Mouse (Mus musculus): ENCODE measurements around the gene Hyal2. TPM values are rescaled to one million over a fixed set of nuclear protein-coding genes. Genes with fewer than 3 reads are reported as not detected.

Gene Hyal2
- polyA plus RNA-seq, 1 experiment, result 34.2 TPM

DNA sequence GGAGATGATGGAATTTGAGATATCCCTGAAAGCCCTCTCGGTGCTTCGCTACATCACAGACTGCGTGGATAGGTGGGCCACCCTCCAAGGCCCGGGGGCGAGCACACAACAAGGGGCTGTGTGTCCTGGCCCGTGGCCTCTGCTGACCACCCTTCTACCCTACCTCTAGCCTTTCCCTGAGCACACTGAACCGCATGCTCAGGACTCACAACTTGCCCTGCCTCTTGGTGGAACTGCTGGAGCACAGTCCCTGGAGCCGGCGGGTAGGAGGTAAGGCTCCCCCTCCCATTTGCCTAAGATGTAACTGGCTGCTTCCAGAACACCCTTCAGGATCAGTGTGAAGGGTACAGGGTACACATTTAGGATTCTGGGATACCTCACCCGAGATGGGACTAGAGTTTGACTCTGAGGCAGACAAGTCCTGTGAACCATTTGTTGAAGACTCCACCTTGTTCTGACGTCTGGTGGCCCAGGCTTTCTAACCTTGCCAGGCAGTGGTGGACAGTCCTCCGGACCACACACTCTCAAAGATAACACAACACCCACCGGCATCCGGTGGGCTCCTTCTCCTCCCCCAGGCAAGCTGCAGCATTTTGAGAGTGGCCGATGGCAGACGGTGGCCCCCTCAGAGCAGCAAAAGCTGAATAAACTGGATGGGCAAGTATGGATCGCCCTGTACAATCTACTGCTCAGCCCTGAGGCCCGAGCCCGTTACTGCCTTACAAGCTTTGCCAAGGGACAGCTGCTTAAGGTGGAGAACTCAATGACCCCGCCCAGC, 18.3 kb upstream of the Hyal2 start:
- Histone ChIP-seq H3ac (ENCODE audit: control insufficient read depth, insufficient read length) (no peak overlapping the region), H3K79me2 (ENCODE audit: control insufficient read depth, insufficient read depth) (peaks cover 14% of the 10 kb centered on the region), H3K4me3 (no peak overlapping the region), H3K36me3 (ENCODE audit: control insufficient read depth, insufficient read depth) (no peaks in the 10 kb centered on the region), H3K4me2 (ENCODE audit: low read depth) (no peak overlapping the region), H3K27me3 (ENCODE audit: control insufficient read depth, insufficient read depth, insufficient read length) (no peaks in the 10 kb centered on the region)
- no peak for TF ChIP-seq POLR2A (IDR thresholded peaks at IDR 0.05; ENCODE audit: insufficient read length, low read depth)
- no peak for TF ChIP-seq MAX (IDR thresholded peaks at IDR 0.05; ENCODE audit: low read depth)
- TF ChIP-seq MYOG (IDR thresholded peaks at IDR 0.05; ENCODE audit: control insufficient read depth in 1 of 3, insufficient read depth in 1 of 3, insufficient read length in 2 of 3, low read depth in 2 of 3), result no peak
- TF ChIP-seq USF1 (IDR thresholded peaks at IDR 0.05; ENCODE audit: low read depth), result no peak
- TF ChIP-seq E2F4 (IDR thresholded peaks at IDR 0.05; ENCODE audit: insufficient read depth), result no peak
- TF ChIP-seq REST (IDR thresholded peaks at IDR 0.05; ENCODE audit: insufficient read depth, insufficient read length), result no peak
- TF ChIP-seq TCF3 (IDR thresholded peaks at IDR 0.05; ENCODE audit: insufficient read length, low read depth), result no peak
- no peak for TF ChIP-seq SRF (IDR thresholded peaks at IDR 0.05; ENCODE audit: control insufficient read depth, insufficient read length, low read depth)
- no peak for TF ChIP-seq CEBPB (IDR thresholded peaks at IDR 0.05; ENCODE audit: insufficient read depth, poor library complexity, severe bottlenecking)
- no peak for TF ChIP-seq TCF12 (IDR thresholded peaks at IDR 0.05; ENCODE audit: insufficient read depth, poor library complexity, severe bottlenecking)
- TF ChIP-seq POLR2AphosphoS2 (IDR thresholded peaks at IDR 0.05; ENCODE audit: insufficient read length, low read depth), result no peak
- no peak for TF ChIP-seq MYOD1 (IDR thresholded peaks at IDR 0.05; ENCODE audit: control insufficient read depth in 1 of 3, insufficient read length in 2 of 3, low read depth in 2 of 3)

DNA sequence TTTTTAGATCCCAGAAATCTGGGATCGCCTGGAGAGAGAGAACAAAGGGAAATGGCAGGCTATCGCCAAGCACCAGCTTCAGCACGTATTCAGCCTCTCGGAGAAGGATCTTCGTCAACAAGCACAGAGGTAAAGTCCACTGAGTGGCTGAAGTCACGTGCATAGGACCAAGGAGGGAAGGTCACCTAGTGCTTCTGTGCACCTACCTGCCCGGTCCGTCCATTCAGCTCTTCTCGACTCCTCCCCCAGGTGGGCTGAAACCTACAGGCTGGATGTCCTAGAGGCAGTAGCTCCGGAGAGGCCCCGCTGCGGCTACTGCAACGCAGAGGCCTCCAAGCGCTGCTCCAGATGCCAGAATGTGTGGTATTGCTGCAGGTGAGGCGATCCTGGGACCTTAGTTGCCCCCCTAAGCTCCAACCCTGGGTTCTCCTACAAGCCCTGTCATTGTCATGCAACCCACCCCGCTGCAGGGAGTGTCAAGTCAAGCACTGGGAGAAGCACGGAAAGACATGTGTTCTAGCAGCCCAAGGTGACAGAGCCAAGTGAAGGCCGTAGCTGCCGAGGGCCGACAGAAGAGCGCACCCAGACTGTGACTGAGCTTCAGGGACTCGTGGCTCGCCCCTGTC, 17.1 kb upstream of the Hyal2 start:
- Histone ChIP-seq H3K4me2 (ENCODE audit: low read depth) (peak overlapping the region; percentile 85), H3K27me3 (ENCODE audit: control insufficient read depth, insufficient read depth, insufficient read length) (no peaks in the 10 kb centered on the region), H3K4me3 (peak overlapping the region; percentile 96), H3K36me3 (ENCODE audit: control insufficient read depth, insufficient read depth) (no peaks in the 10 kb centered on the region), H3K79me2 (ENCODE audit: control insufficient read depth, insufficient read depth) (peaks cover 22% of the 10 kb centered on the region), H3ac (ENCODE audit: control insufficient read depth, insufficient read length) (no peak overlapping the region)
- no peak for TF ChIP-seq POLR2A (IDR thresholded peaks at IDR 0.05; ENCODE audit: insufficient read length, low read depth)
- TF ChIP-seq MAX (IDR thresholded peaks at IDR 0.05; ENCODE audit: low read depth), result no peak
- no peak for TF ChIP-seq TCF3 (IDR thresholded peaks at IDR 0.05; ENCODE audit: insufficient read length, low read depth)
- no peak for TF ChIP-seq USF1 (IDR thresholded peaks at IDR 0.05; ENCODE audit: low read depth)
- no peak for TF ChIP-seq MYOD1 (IDR thresholded peaks at IDR 0.05; ENCODE audit: control insufficient read depth in 1 of 3, insufficient read length in 2 of 3, low read depth in 2 of 3)
- TF ChIP-seq POLR2AphosphoS2 (IDR thresholded peaks at IDR 0.05; ENCODE audit: insufficient read length, low read depth), result no peak
- TF ChIP-seq TCF12 (IDR thresholded peaks at IDR 0.05; ENCODE audit: insufficient read depth, poor library complexity, severe bottlenecking), result no peak
- TF ChIP-seq REST (IDR thresholded peaks at IDR 0.05; ENCODE audit: insufficient read depth, insufficient read length), result no peak
- TF ChIP-seq CEBPB (IDR thresholded peaks at IDR 0.05; ENCODE audit: insufficient read depth, poor library complexity, severe bottlenecking), result no peak
- TF ChIP-seq MYOG (IDR thresholded peaks at IDR 0.05; ENCODE audit: control insufficient read depth in 1 of 3, insufficient read depth in 1 of 3, insufficient read length in 2 of 3, low read depth in 2 of 3), result no peak
- no peak for TF ChIP-seq SRF (IDR thresholded peaks at IDR 0.05; ENCODE audit: control insufficient read depth, insufficient read length, low read depth)
- no peak for TF ChIP-seq E2F4 (IDR thresholded peaks at IDR 0.05; ENCODE audit: insufficient read depth)

DNA sequence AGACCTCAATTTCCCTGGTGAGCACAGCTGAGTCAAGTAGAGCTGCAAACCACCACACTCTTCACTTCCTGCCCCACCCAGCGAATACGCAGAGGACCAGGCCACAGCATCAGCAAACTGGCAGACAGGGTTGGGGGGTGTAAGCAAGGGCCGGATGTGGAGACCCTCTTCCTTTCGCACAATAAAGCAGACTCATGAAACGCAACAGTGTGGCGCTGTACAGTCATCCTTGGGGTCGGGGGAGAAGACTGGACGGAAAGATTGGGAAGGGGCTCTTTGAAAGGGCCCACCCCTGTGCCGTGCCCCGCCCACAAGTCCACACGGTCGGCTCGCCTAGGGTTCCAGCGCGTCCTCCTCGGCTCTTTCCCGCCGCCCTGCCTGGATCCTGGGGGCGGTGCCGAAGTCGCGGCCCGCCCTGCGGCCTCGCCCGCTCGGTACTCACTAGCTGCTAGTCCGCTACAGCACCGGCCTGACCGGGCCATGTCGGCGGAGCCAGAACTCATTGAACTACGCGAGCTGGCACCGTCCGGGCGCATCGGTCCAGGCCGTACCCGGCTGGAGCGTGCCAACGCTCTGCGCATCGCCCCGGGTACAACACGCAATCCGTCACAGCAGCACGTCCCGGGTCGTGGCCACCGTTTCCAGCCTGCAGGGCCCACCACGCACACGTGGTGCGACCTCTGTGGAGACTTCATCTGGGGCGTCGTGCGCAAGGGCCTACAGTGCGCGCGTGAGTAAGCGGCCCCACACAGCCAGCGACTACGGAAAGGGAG, 16.4 kb upstream of the Hyal2 start, which contains the start of gene Rassf1:
Rassf1 (plus strand) TSS at position 439 of the 773 bp plus-strand sequence.
- peak within 1 kb of the TSS; percentile 85 for H3K4me2 ChIP-seq (ENCODE audit: low read depth)
- TF ChIP-seq TCF12 (IDR thresholded peaks at IDR 0.05; ENCODE audit: insufficient read depth, poor library complexity, severe bottlenecking) (no peak), MAX (IDR thresholded peaks at IDR 0.05; ENCODE audit: low read depth) (peak; percentile 40), TCF3 (IDR thresholded peaks at IDR 0.05; ENCODE audit: insufficient read length, low read depth) (no peak), POLR2AphosphoS2 (IDR thresholded peaks at IDR 0.05; ENCODE audit: insufficient read length, low read depth) (peak; percentile 56), SRF (IDR thresholded peaks at IDR 0.05; ENCODE audit: control insufficient read depth, insufficient read length, low read depth) (no peak), E2F4 (IDR thresholded peaks at IDR 0.05; ENCODE audit: insufficient read depth) (no peak), REST (IDR thresholded peaks at IDR 0.05; ENCODE audit: insufficient read depth, insufficient read length) (no peak), CEBPB (IDR thresholded peaks at IDR 0.05; ENCODE audit: insufficient read depth, poor library complexity, severe bottlenecking) (no peak), POLR2A (IDR thresholded peaks at IDR 0.05; ENCODE audit: insufficient read length, low read depth) (peak; percentile 90), MYOG (IDR thresholded peaks at IDR 0.05; ENCODE audit: control insufficient read depth in 1 of 3, insufficient read depth in 1 of 3, insufficient read length in 2 of 3, low read depth in 2 of 3) (peak in 1 of 3 experiments; percentile 53), MYOD1 (IDR thresholded peaks at IDR 0.05; ENCODE audit: control insufficient read depth in 1 of 3, insufficient read length in 2 of 3, low read depth in 2 of 3) (peak in 1 of 3 experiments; percentile 13), USF1 (IDR thresholded peaks at IDR 0.05; ENCODE audit: low read depth) (no peak)
- peaks cover 29% of the 10 kb centered on the region for H3K79me2 ChIP-seq (ENCODE audit: control insufficient read depth, insufficient read depth)
- H3K36me3 ChIP-seq (ENCODE audit: control insufficient read depth, insufficient read depth), result no peaks in the 10 kb centered on the region
- H3K4me3 ChIP-seq, result peak within 1 kb of the TSS; percentile 96
- peak within 1 kb of the TSS; percentile 21 for H3ac ChIP-seq (ENCODE audit: control insufficient read depth, insufficient read length)
- H3K27me3 ChIP-seq (ENCODE audit: control insufficient read depth, insufficient read depth, insufficient read length), result no peaks in the 10 kb centered on the region

DNA sequence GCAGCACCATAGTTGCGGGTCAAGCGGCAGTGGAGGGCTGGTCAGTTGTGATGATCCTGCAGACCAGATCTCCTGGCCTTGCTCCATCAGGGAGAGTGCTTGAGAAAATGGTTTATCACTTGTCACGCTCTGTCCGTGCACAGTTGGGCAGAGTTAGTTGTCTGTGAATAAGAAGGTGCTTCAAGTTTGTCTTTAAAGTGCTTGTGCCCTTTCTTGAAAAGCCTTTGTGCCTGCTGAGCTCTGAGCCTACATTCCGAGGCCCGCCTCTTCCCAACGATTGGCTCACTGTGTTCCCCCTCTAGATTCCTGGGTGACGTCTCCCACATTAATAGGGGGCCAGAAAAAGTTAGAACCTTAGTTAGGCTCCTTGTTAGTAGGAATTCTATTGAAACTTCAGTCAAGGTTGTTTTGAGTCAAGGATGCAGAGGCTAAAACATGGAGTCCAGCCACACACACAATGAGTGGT, 15.8 kb upstream of the Hyal2 start:
- H3ac ChIP-seq (ENCODE audit: control insufficient read depth, insufficient read length), result peak overlapping the region; percentile 21
- H3K4me3 ChIP-seq, result peak overlapping the region; percentile 96
- no peaks in the 10 kb centered on the region for H3K36me3 ChIP-seq (ENCODE audit: control insufficient read depth, insufficient read depth)
- H3K4me2 ChIP-seq (ENCODE audit: low read depth), result peak overlapping the region; percentile 85
- no peak for TF ChIP-seq MYOD1 (IDR thresholded peaks at IDR 0.05; ENCODE audit: control insufficient read depth in 1 of 3, insufficient read length in 2 of 3, low read depth in 2 of 3)
- no peak for TF ChIP-seq CEBPB (IDR thresholded peaks at IDR 0.05; ENCODE audit: insufficient read depth, poor library complexity, severe bottlenecking)
- TF ChIP-seq POLR2A (IDR thresholded peaks at IDR 0.05; ENCODE audit: insufficient read length, low read depth), result no peak
- no peak for TF ChIP-seq TCF3 (IDR thresholded peaks at IDR 0.05; ENCODE audit: insufficient read length, low read depth)
- TF ChIP-seq SRF (IDR thresholded peaks at IDR 0.05; ENCODE audit: control insufficient read depth, insufficient read length, low read depth), result no peak
- no peaks in the 10 kb centered on the region for H3K27me3 ChIP-seq (ENCODE audit: control insufficient read depth, insufficient read depth, insufficient read length)
- peaks cover 35% of the 10 kb centered on the region for H3K79me2 ChIP-seq (ENCODE audit: control insufficient read depth, insufficient read depth)

All from myocyte (in vitro differentiated cells).